Mouse (Mus musculus) heart, adult 2 months (tissue): ENCODE data around the gene Kirrel3. TPM values are rescaled to one million over a fixed set of nuclear protein-coding genes. Genes with fewer than 3 reads are reported as not detected.
A peak's percentile ranks its signal among the peaks of the same experiment; 100 is the strongest.

Source experiments
- DNase-seq, 2 experiments: peaks; one replicate each; pipeline ENCODE4 v3.0.0; 2021
- H3K27ac ChIP-seq: fragments of 200-600 bp; 2 replicates; pipeline ENCODE4 v1.8.1; 2022
- H3K27me3 ChIP-seq: fragments of 200-500 bp; 2 replicates; pipeline ENCODE4 v1.6.1; 2012; ENCODE audit warnings: mild to moderate bottlenecking, low read length, inconsistent platforms, mixed read lengths; ENCODE audit not compliant: control insufficient read depth, insufficient read depth
- H3K36me3 ChIP-seq: fragments of 200-500 bp; 2 replicates; pipeline ENCODE4 v1.6.1; 2012; ENCODE audit warnings: low read length, inconsistent platforms; ENCODE audit not compliant: control insufficient read depth, insufficient read depth
- H3K4me1 ChIP-seq: fragments of 200-500 bp; 2 replicates; pipeline ENCODE4 v1.6.1; 2011; ENCODE audit warnings: low read length; ENCODE audit not compliant: control insufficient read depth, insufficient read depth
- H3K4me3 ChIP-seq: fragments of 200-600 bp; 2 replicates; pipeline ENCODE4 v1.8.1; 2022
- H3K79me2 ChIP-seq: fragments of 200-500 bp; replicated peaks from 2 replicates; pipeline ENCODE4 v1.6.1; 2012; ENCODE audit warnings: mild to moderate bottlenecking, inconsistent platforms, low read length, moderate library complexity, mixed read lengths; ENCODE audit not compliant: control insufficient read depth, insufficient read depth
- H3K9ac ChIP-seq: fragments of 200-500 bp; 2 replicates; pipeline ENCODE4 v1.6.1; 2012; ENCODE audit warnings: low read depth, mild to moderate bottlenecking, control low read depth, inconsistent platforms, low read length, mixed read lengths
- CTCF ChIP-seq: fragments of 200-600 bp; IDR thresholded peaks from 2 replicates; pipeline ENCODE4 v1.8.1; 2022; ENCODE audit warnings: antibody characterized with exemption, mild to moderate bottlenecking, moderate library complexity
- EP300 ChIP-seq: fragments of 200-500 bp; IDR thresholded peaks from 2 replicates; pipeline ENCODE4 v1.6.1; 2011; ENCODE audit warnings: low read depth, low read length, control low read depth; ENCODE audit not compliant: insufficient read depth
- POLR2A ChIP-seq: fragments of 200-500 bp; IDR thresholded peaks from 2 replicates; pipeline ENCODE4 v1.6.1; 2011; ENCODE audit warnings: mild to moderate bottlenecking, low read depth, low read length, control low read depth; ENCODE audit not compliant: insufficient read depth
- WGBS: fragments of 180-500 bp; shearing (Covaris S2); methylation state at CpG from one replicate; pipeline ENCODE4 v1.1.7; 2018; 5-methylcytosine and 5-hydroxymethylcytosine counted together
- intact Hi-C: fragments of 180-260 bp; cut with DNase I; formaldehyde crosslinking; loops from one replicate; pipeline ENCODE4 v1.15.1; 2025
- polyA plus RNA-seq: library from polyadenylated mRNA; depleted of rRNA; stranded (reverse); fragments of >200 nt; gene quantifications from 2 replicates; pipeline ENCODE4 v1.2.3, GENCODE M21; 2012
- total RNA-seq, 2 experiments: library from RNA; stranded (reverse); gene quantifications; 2 replicates each; pipeline ENCODE4 v1.2.3; 2021

Gene Kirrel3
- total and polyA plus RNA-seq, 3 experiments, result 0.18 to 0.59 (median 0.57) TPM

GRCm38 (mm10) chr9:35020015-35020653 is 534.4 kb downstream of the Kirrel3 start:
- H3K27me3 ChIP-seq, result no peaks in the 10 kb centered on the region
- H3K27ac ChIP-seq, result no peak overlapping the region
- H3K4me1 ChIP-seq, result no peaks in the 10 kb centered on the region
- no peak for DNase-seq
- 55% methylated on average over 11 of the region's 11 CpGs for WGBS
- no peaks in the 10 kb centered on the region for H3K79me2 ChIP-seq
- no peak overlapping the region for H3K4me3 ChIP-seq
- no peak overlapping the region for H3K9ac ChIP-seq
- H3K36me3 ChIP-seq, result no peaks in the 10 kb centered on the region
- intact Hi-C loops, result no loop called here
- no peak for TF ChIP-seq EP300

- no peaks in the 10 kb centered on the region for H3K79me2 ChIP-seq
- no peak overlapping the region for H3K9ac ChIP-seq
- 83% methylated on average over 1 of the region's 1 CpGs for WGBS
- H3K27me3 ChIP-seq, result no peaks in the 10 kb centered on the region
- no peak for TF ChIP-seq POLR2A
- TF ChIP-seq CTCF, result no peak
- no peak for TF ChIP-seq EP300
- peaks cover 11% of the 10 kb centered on the region for H3K4me1 ChIP-seq
- no peak overlapping the region for H3K4me3 ChIP-seq
- no peaks in the 10 kb centered on the region; the same call in none of the 2 replicates for H3K36me3 ChIP-seq
- H3K27ac ChIP-seq, result no peak overlapping the region
- intact Hi-C loops, result no loop called here
- DNase-seq, result no peak
Observed at GRCm38 (mm10) chr9:35021744-35022143, 536.0 kb downstream of the Kirrel3 start.

GRCm38 (mm10) chr9:35024591-35025496 is 539.1 kb downstream of the Kirrel3 start:
- Histone ChIP-seq H3K4me1 (peaks cover 18% of the 10 kb centered on the region), H3K79me2 (no peaks in the 10 kb centered on the region), H3K27ac (no peak overlapping the region), H3K27me3 (no peaks in the 10 kb centered on the region), H3K4me3 (no peak overlapping the region), H3K9ac (no peak overlapping the region), H3K36me3 (no peaks in the 10 kb centered on the region; the same call in none of the 2 replicates)
- intact Hi-C loops, result no loop called here
- no peak for DNase-seq
- 26% methylated on average over 25 of the region's 25 CpGs for WGBS
- no peak for TF ChIP-seq EP300
- no peak for TF ChIP-seq CTCF
- TF ChIP-seq POLR2A, result no peak

- Histone ChIP-seq H3K27me3 (no peaks in the 10 kb centered on the region), H3K79me2 (no peaks in the 10 kb centered on the region), H3K27ac (peak overlapping the region; percentile 11), H3K4me3 (no peak overlapping the region), H3K9ac (no peak overlapping the region), H3K4me1 (peaks cover 18% of the 10 kb centered on the region), H3K36me3 (no peaks in the 10 kb centered on the region; the same call in none of the 2 replicates)
- 69% methylated on average over 6 of the region's 6 CpGs for WGBS
- intact Hi-C loops, result loop anchor here (2.0 kb wide), 1 partner anchor 18 kb away; no protein-coding TSS in a partner anchor
- no peak for DNase-seq
- TF ChIP-seq CTCF (no peak), EP300 (no peak), POLR2A (no peak)
Observed at GRCm38 (mm10) chr9:35026311-35026710, 540.6 kb downstream of the Kirrel3 start.

- no peaks in the 10 kb centered on the region for H3K27me3 ChIP-seq
- peak overlapping the region; percentile 11; the same call in 1 of the 2 replicates for H3K27ac ChIP-seq
- no peak overlapping the region for H3K9ac ChIP-seq
- TF ChIP-seq POLR2A, result no peak
- TF ChIP-seq CTCF, result no peak
- peak; percentile 73; the same call in 1 of the 2 replicates for TF ChIP-seq EP300
- DNase-seq, result no peak
- no peaks in the 10 kb centered on the region for H3K79me2 ChIP-seq
- H3K36me3 ChIP-seq, result no peaks in the 10 kb centered on the region; the same call in none of the 2 replicates
- intact Hi-C loops, result loop anchor here (2.0 kb wide), 1 partner anchor 18 kb away; no protein-coding TSS in a partner anchor
- H3K4me1 ChIP-seq, result peaks cover 18% of the 10 kb centered on the region
- no peak overlapping the region for H3K4me3 ChIP-seq
- WGBS, result 10% methylated on average over 6 of the region's 6 CpGs
Observed at GRCm38 (mm10) chr9:35026897-35027311, 541.2 kb downstream of the Kirrel3 start.
